Mouse (Mus musculus): ENCODE results near the gene Ust. TPM values are rescaled to one million over a fixed set of nuclear protein-coding genes. Genes with fewer than 3 reads are reported as not detected.

The Ust gene
- polyA plus RNA-seq, 1 experiment = 11.7 TPM

GRCm38 (mm10) chr10:8347497-8347896 is 171.1 kb downstream of the Ust start:
- TF ChIP-seq CTCF (IDR thresholded peaks at IDR 0.05; ENCODE audit: borderline replicate concordance, insufficient read depth, low read length) (no peak), POLR2A (IDR thresholded peaks at IDR 0.05; ENCODE audit: low read depth, low read length) (no peak)
- Histone ChIP-seq H3K27ac (ENCODE audit: insufficient read depth, low read length) (no peak overlapping the region), H3K4me3 (ENCODE audit: insufficient read depth, low read length) (no peak overlapping the region), H3K4me1 (ENCODE audit: control insufficient read depth, insufficient read depth, low read length) (no peaks in the 10 kb centered on the region; the same call in 1 of the 2 replicates)

- no peak overlapping the region for H3K4me3 ChIP-seq (ENCODE audit: insufficient read depth, low read length)
- no peak for TF ChIP-seq POLR2A (IDR thresholded peaks at IDR 0.05; ENCODE audit: low read depth, low read length)
- TF ChIP-seq CTCF (IDR thresholded peaks at IDR 0.05; ENCODE audit: borderline replicate concordance, insufficient read depth, low read length) = no peak
- peaks cover 2% of the 10 kb centered on the region for H3K4me1 ChIP-seq (ENCODE audit: control insufficient read depth, insufficient read depth, low read length)
- no peak overlapping the region; the same call in 1 of the 2 replicates for H3K27ac ChIP-seq (ENCODE audit: insufficient read depth, low read length)
These were observed 176.1 kb downstream of the Ust start for GRCm38 (mm10) chr10:8342556-8342955.

- peaks cover 2% of the 10 kb centered on the region for H3K4me1 ChIP-seq (ENCODE audit: control insufficient read depth, insufficient read depth, low read length)
- no peak overlapping the region for H3K4me3 ChIP-seq (ENCODE audit: insufficient read depth, low read length)
- no peak for TF ChIP-seq POLR2A (IDR thresholded peaks at IDR 0.05; ENCODE audit: low read depth, low read length)
- no peak for TF ChIP-seq CTCF (IDR thresholded peaks at IDR 0.05; ENCODE audit: borderline replicate concordance, insufficient read depth, low read length)
- no peak overlapping the region for H3K27ac ChIP-seq (ENCODE audit: insufficient read depth, low read length)
These were observed 178.8 kb downstream of the Ust start for GRCm38 (mm10) chr10:8339645-8340428.

GRCm38 (mm10) chr10:8336601-8337000 is 182.0 kb downstream of the Ust start:
- peaks cover 2% of the 10 kb centered on the region; the same call in 1 of the 2 replicates for H3K4me1 ChIP-seq (ENCODE audit: control insufficient read depth, insufficient read depth, low read length)
- no peak for TF ChIP-seq CTCF (IDR thresholded peaks at IDR 0.05; ENCODE audit: borderline replicate concordance, insufficient read depth, low read length)
- no peak overlapping the region for H3K4me3 ChIP-seq (ENCODE audit: insufficient read depth, low read length)
- no peak overlapping the region for H3K27ac ChIP-seq (ENCODE audit: insufficient read depth, low read length)

- H3K4me3 ChIP-seq (ENCODE audit: insufficient read depth, low read length) = no peak overlapping the region
- TF ChIP-seq CTCF (IDR thresholded peaks at IDR 0.05; ENCODE audit: borderline replicate concordance, insufficient read depth, low read length) (no peak), POLR2A (IDR thresholded peaks at IDR 0.05; ENCODE audit: low read depth, low read length) (no peak)
These were observed 187.7 kb downstream of the Ust start for GRCm38 (mm10) chr10:8330958-8331357.

GRCm38 (mm10) chr10:8330006-8330405 is 188.6 kb downstream of the Ust start:
- Histone ChIP-seq H3K27ac (ENCODE audit: insufficient read depth, low read length) (no peak overlapping the region), H3K4me3 (ENCODE audit: insufficient read depth, low read length) (no peak overlapping the region), H3K4me1 (ENCODE audit: control insufficient read depth, insufficient read depth, low read length) (no peaks in the 10 kb centered on the region)
- no peak for TF ChIP-seq POLR2A (IDR thresholded peaks at IDR 0.05; ENCODE audit: low read depth, low read length)
- no peak for TF ChIP-seq CTCF (IDR thresholded peaks at IDR 0.05; ENCODE audit: borderline replicate concordance, insufficient read depth, low read length)

More at GRCm38 (mm10) chr10:8330958-8331357, 187.7 kb downstream of the Ust start:
- no peaks in the 10 kb centered on the region for H3K4me1 ChIP-seq (ENCODE audit: control insufficient read depth, insufficient read depth, low read length)
- no peak overlapping the region for H3K27ac ChIP-seq (ENCODE audit: insufficient read depth, low read length)

GRCm38 (mm10) chr10:8323304-8323765 is 195.3 kb downstream of the Ust start:
- TF ChIP-seq POLR2A (IDR thresholded peaks at IDR 0.05; ENCODE audit: low read depth, low read length) = no peak
- peak; percentile 19; the same call in 1 of the 2 replicates for TF ChIP-seq CTCF (IDR thresholded peaks at IDR 0.05; ENCODE audit: borderline replicate concordance, insufficient read depth, low read length)
- no peak overlapping the region for H3K27ac ChIP-seq (ENCODE audit: insufficient read depth, low read length)
- no peak overlapping the region for H3K4me3 ChIP-seq (ENCODE audit: insufficient read depth, low read length)
- H3K4me1 ChIP-seq (ENCODE audit: control insufficient read depth, insufficient read depth, low read length) = peaks cover 5% of the 10 kb centered on the region; the same call in 1 of the 2 replicates

- TF ChIP-seq POLR2A (IDR thresholded peaks at IDR 0.05; ENCODE audit: low read depth, low read length) (no peak), CTCF (IDR thresholded peaks at IDR 0.05; ENCODE audit: borderline replicate concordance, insufficient read depth, low read length) (no peak)
- Histone ChIP-seq H3K4me3 (ENCODE audit: insufficient read depth, low read length) (no peak overlapping the region), H3K4me1 (ENCODE audit: control insufficient read depth, insufficient read depth, low read length) (peaks cover 5% of the 10 kb centered on the region; the same call in 1 of the 2 replicates), H3K27ac (ENCODE audit: insufficient read depth, low read length) (no peak overlapping the region)
These were observed 197.9 kb downstream of the Ust start for GRCm38 (mm10) chr10:8320771-8321170.

GRCm38 (mm10) chr10:8309435-8309834 is 209.2 kb downstream of the Ust start:
- TF ChIP-seq POLR2A (IDR thresholded peaks at IDR 0.05; ENCODE audit: low read depth, low read length) (no peak), CTCF (IDR thresholded peaks at IDR 0.05; ENCODE audit: borderline replicate concordance, insufficient read depth, low read length) (no peak)
- peak overlapping the region; percentile 76; the same call in 1 of the 2 replicates for H3K27ac ChIP-seq (ENCODE audit: insufficient read depth, low read length)
- H3K4me1 ChIP-seq (ENCODE audit: control insufficient read depth, insufficient read depth, low read length) = peaks cover 18% of the 10 kb centered on the region
- no peak overlapping the region for H3K4me3 ChIP-seq (ENCODE audit: insufficient read depth, low read length)

GRCm38 (mm10) chr10:8304211-8304610 is 214.4 kb downstream of the Ust start:
- no peak overlapping the region for H3K27ac ChIP-seq (ENCODE audit: insufficient read depth, low read length)
- peaks cover 11% of the 10 kb centered on the region for H3K4me1 ChIP-seq (ENCODE audit: control insufficient read depth, insufficient read depth, low read length)
- no peak overlapping the region for H3K4me3 ChIP-seq (ENCODE audit: insufficient read depth, low read length)
- TF ChIP-seq CTCF (IDR thresholded peaks at IDR 0.05; ENCODE audit: borderline replicate concordance, insufficient read depth, low read length) = no peak
- TF ChIP-seq POLR2A (IDR thresholded peaks at IDR 0.05; ENCODE audit: low read depth, low read length) = no peak
